Mouse (Mus musculus): ENCODE measurements around the gene Bcl2l10. TPM values are rescaled to one million over a fixed set of nuclear protein-coding genes. Genes with fewer than 3 reads are reported as not detected.
A peak's percentile ranks its signal among the peaks of the same experiment; 100 is the strongest.
"Not testable (repeated sequence)": the region's sequence is repeated elsewhere in the genome, so short reads cannot be mapped to it uniquely, and the experiment has no call there.

Bcl2l10 gene
- polyA plus RNA-seq, 1 experiment from 2014 or later: not detected

DNA sequence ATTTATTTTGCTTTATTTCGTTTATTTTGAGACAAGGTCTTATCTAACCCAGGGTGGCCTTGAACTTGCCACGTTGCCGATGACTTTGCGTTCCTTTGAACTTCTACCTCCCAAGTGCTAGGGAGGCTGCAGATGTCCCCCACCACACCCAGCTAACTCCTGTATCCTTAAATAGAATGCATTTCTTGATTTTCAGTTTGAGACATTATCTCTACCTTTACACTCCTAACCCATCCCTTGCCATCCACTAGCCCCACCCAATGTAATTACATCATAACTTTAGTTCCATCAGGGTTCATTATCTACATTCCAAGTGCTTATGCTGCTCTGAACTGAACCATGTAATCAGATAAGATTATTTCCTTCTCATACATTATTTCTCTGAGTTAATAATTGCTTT is 8.2 kb downstream of the Bcl2l10 start:
- H3K4me1 ChIP-seq: no peaks in the 10 kb centered on the region
- no peak overlapping the region for H3K4me3 ChIP-seq
- WGBS: 79% methylated on average over 4 of the region's 4 CpGs
- H3K36me3 ChIP-seq: no peaks in the 10 kb centered on the region
- H3K9me3 ChIP-seq: no peaks in the 10 kb centered on the region
- H3K27ac ChIP-seq: no peak overlapping the region
- H3K27me3 ChIP-seq (ENCODE audit: insufficient read depth, poor library complexity, severe bottlenecking): no peaks in the 10 kb centered on the region
- DNase-seq (ENCODE audit: low spot score): no peak

- no peak overlapping the region for H3K4me3 ChIP-seq
- DNase-seq (ENCODE audit: low spot score): no peak
- H3K36me3 ChIP-seq: no peaks in the 10 kb centered on the region
- H3K9me3 ChIP-seq: no peaks in the 10 kb centered on the region
- 71% methylated on average over 9 of the region's 9 CpGs for WGBS
- no peaks in the 10 kb centered on the region for H3K27me3 ChIP-seq (ENCODE audit: insufficient read depth, poor library complexity, severe bottlenecking)
- no peak overlapping the region for H3K27ac ChIP-seq
- no peaks in the 10 kb centered on the region for H3K4me1 ChIP-seq
Observed at GRCm38 (mm10) chr9:75357087-75357654, 9.6 kb downstream of the Bcl2l10 start.

DNA sequence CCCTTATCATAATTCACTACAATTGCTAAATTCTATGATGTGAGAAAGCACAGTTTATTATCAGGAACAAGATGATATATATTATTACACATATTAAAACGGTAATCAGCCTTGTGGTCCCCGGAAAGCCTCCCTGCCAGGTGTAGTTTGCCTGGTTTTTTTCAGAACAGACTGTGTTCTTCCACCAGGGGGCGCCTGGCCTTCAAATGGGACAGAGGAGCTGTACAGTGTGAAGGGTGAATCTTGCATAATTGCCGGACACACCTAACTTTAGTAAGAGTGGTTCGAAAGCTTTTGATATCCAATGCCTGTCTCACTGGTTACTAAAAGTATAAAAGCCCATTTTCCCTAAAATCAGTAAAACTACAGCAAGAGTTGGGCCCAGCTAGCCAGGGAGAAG is 14.1 kb downstream of the Bcl2l10 start:
- Histone ChIP-seq H3K36me3 (no peaks in the 10 kb centered on the region), H3K27ac (no peak overlapping the region), H3K4me1 (no peaks in the 10 kb centered on the region), H3K9me3 (no peaks in the 10 kb centered on the region), H3K4me3 (no peak overlapping the region), H3K27me3 (ENCODE audit: insufficient read depth, poor library complexity, severe bottlenecking) (no peaks in the 10 kb centered on the region)
- peak; percentile 83 for DNase-seq (ENCODE audit: low spot score)
- WGBS: 46% methylated on average over 5 of the region's 5 CpGs

GRCm38 (mm10) chr9:75362201-75362600 is 14.6 kb downstream of the Bcl2l10 start:
- 82% methylated on average over 4 of the region's 4 CpGs for WGBS
- Histone ChIP-seq H3K9me3 (no peaks in the 10 kb centered on the region), H3K27me3 (ENCODE audit: insufficient read depth, poor library complexity, severe bottlenecking) (no peaks in the 10 kb centered on the region), H3K4me3 (no peak overlapping the region), H3K4me1 (no peaks in the 10 kb centered on the region), H3K36me3 (no peaks in the 10 kb centered on the region), H3K27ac (no peak overlapping the region)
- DNase-seq (ENCODE audit: low spot score): no peak

DNA sequence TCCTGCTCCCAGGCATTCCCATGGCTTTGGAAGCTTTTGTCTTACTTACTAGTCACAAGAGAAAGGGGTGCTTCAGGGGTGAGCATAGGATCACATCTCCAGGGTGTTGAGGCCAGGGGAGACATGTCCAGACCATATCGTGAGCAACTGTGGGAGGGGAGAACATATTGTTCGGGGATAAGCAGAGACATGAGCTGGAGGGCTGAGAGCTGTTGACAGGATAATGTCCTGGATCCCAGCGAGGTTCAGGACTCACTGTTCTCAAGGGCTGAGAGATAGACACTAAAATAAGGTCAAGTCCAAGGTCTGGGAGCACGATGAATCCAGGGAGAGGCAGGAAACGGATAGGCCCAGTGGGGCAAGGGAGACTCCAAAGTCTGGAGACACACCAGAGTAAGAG is 15.4 kb downstream of the Bcl2l10 start:
- DNase-seq (ENCODE audit: low spot score): no peak
- H3K27me3 ChIP-seq (ENCODE audit: insufficient read depth, poor library complexity, severe bottlenecking): no peaks in the 10 kb centered on the region
- H3K27ac ChIP-seq: no peak overlapping the region
- no peaks in the 10 kb centered on the region for H3K4me1 ChIP-seq
- no peaks in the 10 kb centered on the region for H3K36me3 ChIP-seq
- 54% methylated on average over 5 of the region's 5 CpGs for WGBS
- H3K4me3 ChIP-seq: no peak overlapping the region
- no peaks in the 10 kb centered on the region for H3K9me3 ChIP-seq

- not testable (repeated sequence) for DNase-seq (ENCODE audit: low spot score); H3K9me3 ChIP-seq; H3K4me3 ChIP-seq; H3K4me1 ChIP-seq; H3K27me3 ChIP-seq (ENCODE audit: insufficient read depth, poor library complexity, severe bottlenecking); H3K27ac ChIP-seq; H3K36me3 ChIP-seq
- 68% methylated on average over 7 of the region's 7 CpGs for WGBS
Observed at GRCm38 (mm10) chr9:75363702-75364101, 16.1 kb downstream of the Bcl2l10 start.

DNA sequence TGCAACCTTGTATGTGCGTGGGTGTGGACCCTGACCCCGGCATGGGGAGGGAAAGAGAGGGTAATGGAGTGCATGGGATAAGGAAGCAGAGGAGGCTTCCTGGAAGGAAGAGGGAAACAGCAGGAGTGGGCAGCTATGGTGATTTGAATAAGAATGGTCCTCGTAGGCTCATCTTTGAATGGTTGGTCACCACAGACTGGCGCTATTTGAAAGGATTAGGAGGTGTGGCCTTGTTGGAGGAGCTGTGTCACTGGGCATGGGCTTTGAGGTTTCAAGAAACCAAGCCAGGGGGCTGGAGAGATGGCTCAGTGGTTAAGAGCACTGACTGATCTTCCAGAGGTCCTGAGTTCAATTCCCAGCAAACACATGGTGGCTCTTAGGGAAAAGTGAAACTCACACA is 17.6 kb downstream of the Bcl2l10 start:
- DNase-seq (ENCODE audit: low spot score): no peak
- Histone ChIP-seq H3K27me3 (ENCODE audit: insufficient read depth, poor library complexity, severe bottlenecking) (no peaks in the 10 kb centered on the region), H3K27ac (no peak overlapping the region), H3K9me3 (no peaks in the 10 kb centered on the region), H3K4me3 (no peak overlapping the region), H3K36me3 (no peaks in the 10 kb centered on the region), H3K4me1 (no peaks in the 10 kb centered on the region)
- WGBS: 81% methylated on average over 4 of the region's 4 CpGs

DNA sequence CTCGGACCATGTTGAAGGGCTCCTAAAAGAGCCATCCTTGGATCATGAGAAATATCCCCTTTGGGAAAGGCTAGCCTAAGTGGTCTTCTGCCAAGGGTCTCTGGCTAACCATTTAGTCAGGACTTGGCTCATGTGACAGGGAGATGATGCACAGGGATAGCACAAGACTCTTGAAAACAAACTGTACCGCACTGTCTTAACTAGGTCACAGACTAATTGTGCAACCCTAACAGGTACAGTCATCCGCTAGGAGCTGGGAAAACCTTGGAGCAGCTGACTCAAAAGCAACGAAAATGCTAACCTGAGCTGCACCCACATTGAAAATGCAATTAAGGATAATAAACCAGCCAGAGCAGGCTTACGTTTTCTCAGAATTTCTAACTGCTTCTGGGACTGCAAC is 18.6 kb downstream of the Bcl2l10 start:
- no peak for DNase-seq (ENCODE audit: low spot score)
- Histone ChIP-seq H3K4me3 (no peak overlapping the region), H3K36me3 (no peaks in the 10 kb centered on the region), H3K9me3 (no peaks in the 10 kb centered on the region), H3K4me1 (no peaks in the 10 kb centered on the region), H3K27me3 (ENCODE audit: insufficient read depth, poor library complexity, severe bottlenecking) (no peaks in the 10 kb centered on the region), H3K27ac (no peak overlapping the region)
- WGBS: 72% methylated on average over 5 of the region's 5 CpGs

GRCm38 (mm10) chr9:75368779-75369178 is 21.2 kb downstream of the Bcl2l10 start:
- no peaks in the 10 kb centered on the region for H3K9me3 ChIP-seq
- no peaks in the 10 kb centered on the region for H3K36me3 ChIP-seq
- H3K27ac ChIP-seq: no peak overlapping the region
- DNase-seq (ENCODE audit: low spot score): no peak
- H3K4me1 ChIP-seq: no peaks in the 10 kb centered on the region
- H3K4me3 ChIP-seq: no peak overlapping the region
- no peaks in the 10 kb centered on the region for H3K27me3 ChIP-seq (ENCODE audit: insufficient read depth, poor library complexity, severe bottlenecking)
- 63% methylated on average over 3 of the region's 3 CpGs for WGBS

- H3K27ac ChIP-seq: no peak overlapping the region
- H3K36me3 ChIP-seq: no peaks in the 10 kb centered on the region
- WGBS: 88% methylated on average over 9 of the region's 9 CpGs
- H3K4me3 ChIP-seq: no peak overlapping the region
- no peaks in the 10 kb centered on the region for H3K27me3 ChIP-seq (ENCODE audit: insufficient read depth, poor library complexity, severe bottlenecking)
- H3K4me1 ChIP-seq: no peaks in the 10 kb centered on the region
- DNase-seq (ENCODE audit: low spot score): no peak
- H3K9me3 ChIP-seq: no peaks in the 10 kb centered on the region
Observed at GRCm38 (mm10) chr9:75375606-75376005, 28.0 kb downstream of the Bcl2l10 start.

- H3K4me1 ChIP-seq: no peaks in the 10 kb centered on the region
- no peaks in the 10 kb centered on the region for H3K27me3 ChIP-seq (ENCODE audit: insufficient read depth, poor library complexity, severe bottlenecking)
- 62% methylated on average over 1 of the region's 1 CpGs for WGBS
- H3K27ac ChIP-seq: no peak overlapping the region
- no peaks in the 10 kb centered on the region for H3K36me3 ChIP-seq
- no peaks in the 10 kb centered on the region for H3K9me3 ChIP-seq
- DNase-seq (ENCODE audit: low spot score): no peak
- no peak overlapping the region for H3K4me3 ChIP-seq
Observed at GRCm38 (mm10) chr9:75376428-75376827, 28.9 kb downstream of the Bcl2l10 start.

DNA sequence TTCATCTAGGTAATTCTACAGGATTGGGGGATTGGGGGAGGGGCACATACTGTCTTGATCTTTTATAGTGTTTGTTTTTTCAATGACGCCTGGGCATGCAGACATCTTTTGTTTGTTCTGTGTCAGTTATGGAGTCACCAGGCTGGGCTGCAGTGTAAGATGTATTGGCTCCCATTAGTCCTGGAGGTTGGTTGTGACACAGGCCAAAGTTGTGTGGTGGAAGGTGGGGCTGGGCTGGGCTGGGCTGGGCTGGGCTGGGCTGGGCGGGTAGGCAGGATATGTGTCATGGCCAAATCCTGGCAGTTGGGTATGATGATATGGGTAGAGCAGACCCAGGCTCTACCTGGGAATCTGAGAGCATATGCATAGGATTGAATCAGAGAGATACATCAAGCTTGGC is 31.2 kb downstream of the Bcl2l10 start:
- no peaks in the 10 kb centered on the region for H3K9me3 ChIP-seq
- no peak overlapping the region for H3K27ac ChIP-seq
- H3K36me3 ChIP-seq: no peaks in the 10 kb centered on the region
- H3K4me3 ChIP-seq: no peak overlapping the region
- no peaks in the 10 kb centered on the region for H3K27me3 ChIP-seq (ENCODE audit: insufficient read depth, poor library complexity, severe bottlenecking)
- no peak for DNase-seq (ENCODE audit: low spot score)
- WGBS: 87% methylated on average over 2 of the region's 2 CpGs
- H3K4me1 ChIP-seq: no peaks in the 10 kb centered on the region

GRCm38 (mm10) chr9:75382825-75383224 is 35.3 kb downstream of the Bcl2l10 start:
- no peak overlapping the region for H3K4me3 ChIP-seq
- no peaks in the 10 kb centered on the region for H3K27me3 ChIP-seq (ENCODE audit: insufficient read depth, poor library complexity, severe bottlenecking)
- no peak overlapping the region for H3K27ac ChIP-seq
- H3K4me1 ChIP-seq: no peaks in the 10 kb centered on the region
- WGBS: 89% methylated on average over 14 of the region's 14 CpGs
- no peak for DNase-seq (ENCODE audit: low spot score)
- H3K36me3 ChIP-seq: peaks cover 21% of the 10 kb centered on the region
- H3K9me3 ChIP-seq: no peaks in the 10 kb centered on the region

- H3K36me3 ChIP-seq: peaks cover 28% of the 10 kb centered on the region
- no peak for DNase-seq (ENCODE audit: low spot score)
- no peaks in the 10 kb centered on the region for H3K27me3 ChIP-seq (ENCODE audit: insufficient read depth, poor library complexity, severe bottlenecking)
- 74% methylated on average over 9 of the region's 9 CpGs for WGBS
- no peak overlapping the region for H3K27ac ChIP-seq
- H3K4me1 ChIP-seq: no peaks in the 10 kb centered on the region
- no peak overlapping the region for H3K4me3 ChIP-seq
- no peaks in the 10 kb centered on the region for H3K9me3 ChIP-seq
Observed at GRCm38 (mm10) chr9:75383785-75384184, 36.2 kb downstream of the Bcl2l10 start.

All from heart, embryonic 10.5 days (tissue).